Mouse (Mus musculus) small intestine, adult 2 months (tissue): ENCODE measurements around the gene Adamts8. TPM values are rescaled to one million over a fixed set of nuclear protein-coding genes. Genes with fewer than 3 reads are reported as not detected.

Source experiments
- H3K27ac ChIP-seq: fragments of 200-500 bp; 2 replicates; pipeline ENCODE4 v1.5.1; 2012; ENCODE audit warnings: low read depth, low read length, control low read depth, inconsistent platforms; ENCODE audit not compliant: insufficient read depth
- H3K27me3 ChIP-seq: fragments of 200-500 bp; 2 replicates; pipeline ENCODE4 v1.6.1; 2012; ENCODE audit warnings: mild to moderate bottlenecking, moderate library complexity, low read length, inconsistent platforms; ENCODE audit not compliant: control insufficient read depth, insufficient read depth
- H3K36me3 ChIP-seq: fragments of 200-500 bp; 2 replicates; pipeline ENCODE4 v1.6.1; 2012; ENCODE audit warnings: mild to moderate bottlenecking, low read length, control low read depth, inconsistent platforms; ENCODE audit not compliant: control insufficient read depth, insufficient read depth
- H3K4me1 ChIP-seq: fragments of 200-500 bp; 2 replicates; pipeline ENCODE4 v1.6.1; 2012; ENCODE audit warnings: low read length, inconsistent platforms, mixed read lengths; ENCODE audit not compliant: control insufficient read depth, insufficient read depth, insufficient read length
- H3K4me3 ChIP-seq: fragments of 200-500 bp; 2 replicates; pipeline ENCODE4 v1.5.1; 2012; ENCODE audit warnings: low read depth, mild to moderate bottlenecking, control low read depth, inconsistent platforms, low read length, moderate library complexity
- CTCF ChIP-seq: fragments of 200-500 bp; IDR thresholded peaks from 2 replicates; pipeline ENCODE4 v1.5.1; 2012; ENCODE audit warnings: low read depth, mild to moderate bottlenecking, control low read depth, inconsistent platforms, low read length, moderate library complexity, mixed read lengths; ENCODE audit not compliant: insufficient replicate concordance, insufficient read length; ENCODE audit errors: extremely low read depth
- POLR2A ChIP-seq: fragments of 200-500 bp; IDR thresholded peaks from 2 replicates; pipeline ENCODE4 v1.6.1; 2012; ENCODE audit warnings: low read depth, mild to moderate bottlenecking, control low read depth, inconsistent platforms, low read length, moderate library complexity
- WGBS: fragments of 180-500 bp; shearing (Covaris S2); methylation state at CpG from one replicate; pipeline ENCODE4 v1.1.7; 2018; 5-methylcytosine and 5-hydroxymethylcytosine counted together
- polyA plus RNA-seq: library from polyadenylated mRNA; depleted of rRNA; stranded (reverse); fragments of >200 nt; gene quantifications from 2 replicates; pipeline ENCODE4 v1.2.3, GENCODE M21; 2012

Adamts8 gene
- polyA plus RNA-seq, 1 experiment, result 0.74 TPM

- Histone ChIP-seq H3K4me3 (no peak overlapping the region), H3K4me1 (peaks cover 8% of the 10 kb centered on the region), H3K27ac (no peak overlapping the region), H3K36me3 (peaks cover 34% of the 10 kb centered on the region), H3K27me3 (no peaks in the 10 kb centered on the region)
- no peak for TF ChIP-seq CTCF
- TF ChIP-seq POLR2A, result no peak
- 43% methylated on average over 10 of the region's 10 CpGs for WGBS
Observed at GRCm38 (mm10) chr9:30905861-30906260, 36.5 kb upstream of the Adamts8 start.

GRCm38 (mm10) chr9:30906426-30906825 is 35.9 kb upstream of the Adamts8 start:
- Histone ChIP-seq H3K4me1 (peaks cover 8% of the 10 kb centered on the region), H3K27ac (no peak overlapping the region), H3K27me3 (no peaks in the 10 kb centered on the region), H3K36me3 (peaks cover 35% of the 10 kb centered on the region), H3K4me3 (no peak overlapping the region)
- WGBS, result 78% methylated on average over 4 of the region's 4 CpGs
- TF ChIP-seq CTCF (no peak), POLR2A (no peak)

GRCm38 (mm10) chr9:30907677-30908295 is 34.6 kb upstream of the Adamts8 start:
- peaks cover 24% of the 10 kb centered on the region for H3K36me3 ChIP-seq
- WGBS, result 64% methylated on average over 5 of the region's 5 CpGs
- no peak for TF ChIP-seq CTCF
- no peak for TF ChIP-seq POLR2A
- no peak overlapping the region for H3K4me3 ChIP-seq
- no peaks in the 10 kb centered on the region for H3K27me3 ChIP-seq
- H3K27ac ChIP-seq, result no peak overlapping the region
- peaks cover 8% of the 10 kb centered on the region for H3K4me1 ChIP-seq

GRCm38 (mm10) chr9:30908296-30908690 is 34.1 kb upstream of the Adamts8 start:
- 46% methylated on average over 5 of the region's 5 CpGs for WGBS
- peaks cover 8% of the 10 kb centered on the region for H3K4me1 ChIP-seq
- H3K36me3 ChIP-seq, result peaks cover 24% of the 10 kb centered on the region
- H3K27ac ChIP-seq, result no peak overlapping the region
- H3K27me3 ChIP-seq, result no peaks in the 10 kb centered on the region
- TF ChIP-seq CTCF (no peak), POLR2A (no peak)
- H3K4me3 ChIP-seq, result no peak overlapping the region

- Histone ChIP-seq H3K4me1 (peaks cover 8% of the 10 kb centered on the region), H3K4me3 (no peak overlapping the region), H3K27me3 (no peaks in the 10 kb centered on the region), H3K27ac (no peak overlapping the region), H3K36me3 (peaks cover 18% of the 10 kb centered on the region)
- 84% methylated on average over 5 of the region's 5 CpGs for WGBS
- TF ChIP-seq POLR2A, result no peak
- TF ChIP-seq CTCF, result no peak
Observed at GRCm38 (mm10) chr9:30908973-30909372, 33.4 kb upstream of the Adamts8 start.

- no peak overlapping the region for H3K4me3 ChIP-seq
- 95% methylated on average over 5 of the region's 5 CpGs for WGBS
- peaks cover 8% of the 10 kb centered on the region for H3K4me1 ChIP-seq
- TF ChIP-seq CTCF (no peak), POLR2A (no peak)
- H3K36me3 ChIP-seq, result peaks cover 14% of the 10 kb centered on the region
- H3K27ac ChIP-seq, result no peak overlapping the region
- no peaks in the 10 kb centered on the region for H3K27me3 ChIP-seq
Observed at GRCm38 (mm10) chr9:30910491-30910890, 31.9 kb upstream of the Adamts8 start.

- H3K4me1 ChIP-seq, result peaks cover 2% of the 10 kb centered on the region
- H3K4me3 ChIP-seq, result no peak overlapping the region
- TF ChIP-seq POLR2A, result no peak
- TF ChIP-seq CTCF, result no peak
- H3K27ac ChIP-seq, result no peak overlapping the region
- 38% methylated on average over 3 of the region's 3 CpGs for WGBS
- peaks cover 10% of the 10 kb centered on the region for H3K36me3 ChIP-seq
- no peaks in the 10 kb centered on the region for H3K27me3 ChIP-seq
Observed at GRCm38 (mm10) chr9:30912161-30912560, 30.2 kb upstream of the Adamts8 start.

- no peaks in the 10 kb centered on the region for H3K27me3 ChIP-seq
- no peak overlapping the region for H3K27ac ChIP-seq
- TF ChIP-seq CTCF (no peak), POLR2A (no peak)
- 36% methylated on average over 3 of the region's 3 CpGs for WGBS
- H3K4me3 ChIP-seq, result no peak overlapping the region
- H3K36me3 ChIP-seq, result peaks cover 10% of the 10 kb centered on the region
- peaks cover 2% of the 10 kb centered on the region for H3K4me1 ChIP-seq
Observed at GRCm38 (mm10) chr9:30913429-30913828, 28.9 kb upstream of the Adamts8 start.
